ENCODE assay signal across 10 mouse cellular contexts in the genomic region with DNA sequence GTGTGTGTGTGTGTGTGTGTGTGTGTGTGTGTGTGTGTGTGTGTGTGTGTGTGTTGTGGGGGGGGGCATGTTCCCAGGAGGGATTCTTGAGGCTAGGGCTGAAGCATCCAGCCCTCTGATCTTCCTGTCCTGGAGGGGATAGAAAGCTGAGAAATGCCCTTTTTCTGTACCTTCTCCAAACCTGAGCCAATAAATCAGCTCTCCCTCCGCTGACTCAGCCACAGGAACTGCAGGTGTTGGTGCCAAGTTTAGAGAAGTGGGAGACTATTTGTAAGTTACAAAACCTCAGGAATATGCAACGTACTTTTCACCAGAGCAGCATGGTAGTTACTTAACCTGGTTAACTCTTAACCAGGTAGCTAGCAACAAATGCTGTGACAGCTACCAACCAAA.
A peak's percentile ranks its signal among the peaks of the same experiment; 100 is the strongest.
DNase-seq lines count a peak whose midpoint lies in the region; TF ChIP-seq lines count a peak whose summit lies in the region.
"Had no signal": no experiment of that assay in that cellular context is flagged by ENCODE, and none has a peak within 500 bp of the region (broad histone marks: within the 10 kb centered on the region; RNA-seq: fewer than 3 reads in every experiment).

No protein-coding gene starts in this region.

- no peak for TF ChIP-seq CTCF in kidney, adult 2 months (conservative IDR thresholded peaks at IDR 0.05; ENCODE audit: insufficient read depth, insufficient read length, low read depth, low read length)

- 43% methylated on average over 2 of the region's 2 CpGs for WGBS in kidney, adult 2 months

- H3K4me3 ChIP-seq in kidney, adult 2 months (ENCODE audit: insufficient read depth, low read depth, low read length), result no peak overlapping the region

- no peaks in the 10 kb centered on the region for H3K4me1 ChIP-seq in kidney, adult 2 months (ENCODE audit: control insufficient read depth, insufficient read depth, low read length)

- no peaks in the 10 kb centered on the region for H3K36me3 ChIP-seq in kidney, adult 2 months (ENCODE audit: control insufficient read depth, insufficient read depth, low read length)

- H3K27me3 ChIP-seq in kidney, adult 2 months (replicated peaks; ENCODE audit: control insufficient read depth, insufficient read depth, low read length), result no peaks in the 10 kb centered on the region

- DNase-seq in cerebellum, adult 8-10 months, result peak; percentile 35
- DNase-seq in cerebellum, adult 9-11 months, result no peak
- peak; percentile 25 to 42 for DNase-seq in lung, adult 18-20 months
- DNase-seq in lung, postnatal 14 days, result no peak
- peak; percentile 54 for DNase-seq in adrenal gland, postnatal 10 days
- DNase-seq in lung, postnatal 36 days, result peak; percentile 39
- DNase-seq in c-Kit-positive CD71-positive TER-119-positive erythroid progenitor cells, embryonic 14.5 days (ENCODE audit: low spot score), result no peak
- no peak for DNase-seq in kidney, adult 2 months
- DNase-seq: kidney, adult 18-20 months; right cerebral cortex, postnatal 14 days had no signal

- no peak overlapping the region for H3K27ac ChIP-seq in kidney, adult 2 months (ENCODE audit: insufficient read depth, low read depth, low read length)

- TF ChIP-seq POLR2A in kidney, adult 2 months (IDR thresholded peaks at IDR 0.05; ENCODE audit: low read depth, low read length), result no peak

Comparison
In these comparisons a context has a peak if more than half of its experiments do, and no peak if none do; other contexts are left out.
1. DNase-seq: peak in cerebellum, adult 8-10 months (single experiment), lung, adult 18-20 months (2 of 2), adrenal gland, postnatal 10 days (single experiment) and lung, postnatal 36 days (single experiment); none in cerebellum, adult 9-11 months (single experiment), lung, postnatal 14 days (single experiment), c-Kit-positive CD71-positive TER-119-positive erythroid progenitor cells, embryonic 14.5 days (single experiment) and kidney, adult 2 months (single experiment).